Mouse (Mus musculus) stomach, postnatal 0 days (tissue): ENCODE data around the gene Mttp.

Experiments
- CTCF ChIP-seq: IDR thresholded peaks from 2 replicates; pipeline ENCODE4 v1.5.1; 2016; ENCODE audit warnings: antibody characterized with exemption, low read depth, mild to moderate bottlenecking, moderate library complexity
- EP300 ChIP-seq: optimal IDR thresholded peaks from 2 replicates; pipeline ENCODE3; 2016; ENCODE audit warnings: antibody characterized with exemption

- TF ChIP-seq CTCF, result no peak
- TF ChIP-seq EP300, result no peak
Observed at GRCm38 (mm10) chr3:138114106-138114505, 30.7 kb downstream of the Mttp start.
